Mouse (Mus musculus) forebrain, embryonic 10.5 days (tissue): ENCODE measurements around the gene Brwd1. TPM values are rescaled to one million over a fixed set of nuclear protein-coding genes. Genes with fewer than 3 reads are reported as not detected.

Source experiments
- DNase-seq: peaks from one replicate; pipeline ENCODE4 v3.0.0-alpha.2; 2017; ENCODE audit warnings: low spot score; ENCODE audit errors: extremely low spot score
- H3K27ac ChIP-seq: fragments of 300-500 bp; sonication (generic); 2 replicates; pipeline ENCODE4 v1.5.1; 2016; ENCODE audit warnings: mild to moderate bottlenecking
- H3K27me3 ChIP-seq: fragments of 300-500 bp; sonication (generic); 2 replicates; pipeline ENCODE4 v1.6.1; 2016; ENCODE audit warnings: mild to moderate bottlenecking; ENCODE audit not compliant: poor library complexity, severe bottlenecking
- H3K36me3 ChIP-seq: fragments of 300-500 bp; sonication (generic); replicated peaks from 2 replicates; pipeline ENCODE4 v1.6.1; 2016; ENCODE audit warnings: mild to moderate bottlenecking, moderate library complexity
- H3K4me1 ChIP-seq: fragments of 300-500 bp; sonication (generic); 2 replicates; pipeline ENCODE4 v1.6.1; 2016
- H3K4me3 ChIP-seq: fragments of 300-500 bp; sonication (generic); 2 replicates; pipeline ENCODE4 v1.5.1; 2016; ENCODE audit warnings: mild to moderate bottlenecking, moderate library complexity
- H3K9me3 ChIP-seq: fragments of 300-500 bp; sonication (generic); 2 replicates; pipeline ENCODE4 v1.6.1; 2016; ENCODE audit warnings: mild to moderate bottlenecking, moderate library complexity
- WGBS: fragments of 180-500 bp; shearing (Covaris S2); methylation state at CpG from one replicate; pipeline ENCODE4 v1.1.7; 2016; 5-methylcytosine and 5-hydroxymethylcytosine counted together
- polyA plus RNA-seq: library from polyadenylated mRNA; unstranded; fragments of >200 nt; fragmentation: Nextera tagmentation; extraction: Ambion mirVana; gene quantifications from 2 replicates; pipeline ENCODE4 v1.2.1, GENCODE M21; 2016

The Brwd1 gene
- polyA plus RNA-seq, 1 experiment from 2014 or later, result 143 TPM

- WGBS, result 87% methylated on average over 5 of the region's 5 CpGs
- Histone ChIP-seq H3K27me3 (no peaks in the 10 kb centered on the region), H3K36me3 (no peaks in the 10 kb centered on the region), H3K9me3 (no peaks in the 10 kb centered on the region), H3K4me1 (0 out of 2 replicates have a peak, but pooled peaks cover 8% of the 10 kb centered on the region), H3K27ac (no peak overlapping the region), H3K4me3 (no peak overlapping the region)
- no peak for DNase-seq
These were observed 13.6 kb upstream of the Brwd1 start for GRCm38 (mm10) chr16:96095966-96096365.

- no peak overlapping the region for H3K4me3 ChIP-seq
- H3K9me3 ChIP-seq, result no peaks in the 10 kb centered on the region
- H3K27ac ChIP-seq, result no peak overlapping the region
- H3K27me3 ChIP-seq, result no peaks in the 10 kb centered on the region
- DNase-seq, result no peak
- peaks cover 11% of the 10 kb centered on the region; the same call in 1 of the 2 replicates for H3K4me1 ChIP-seq
- WGBS, result 70% methylated on average over 9 of the region's 9 CpGs
- no peaks in the 10 kb centered on the region for H3K36me3 ChIP-seq
These were observed 9.5 kb upstream of the Brwd1 start for GRCm38 (mm10) chr16:96091515-96092504.

GRCm38 (mm10) chr16:96088120-96088519 is 5.8 kb upstream of the Brwd1 start:
- WGBS, result 75% methylated on average over 5 of the region's 5 CpGs
- no peak overlapping the region for H3K27ac ChIP-seq
- DNase-seq, result no peak
- no peaks in the 10 kb centered on the region for H3K9me3 ChIP-seq
- no peak overlapping the region for H3K4me3 ChIP-seq
- no peaks in the 10 kb centered on the region for H3K27me3 ChIP-seq
- no peaks in the 10 kb centered on the region for H3K36me3 ChIP-seq
- peaks cover 19% of the 10 kb centered on the region for H3K4me1 ChIP-seq

GRCm38 (mm10) chr16:96087436-96087835 is 5.1 kb upstream of the Brwd1 start:
- Histone ChIP-seq H3K4me1 (peaks cover 24% of the 10 kb centered on the region), H3K27ac (no peak overlapping the region), H3K27me3 (no peaks in the 10 kb centered on the region), H3K36me3 (no peaks in the 10 kb centered on the region), H3K9me3 (no peaks in the 10 kb centered on the region), H3K4me3 (no peak overlapping the region)
- no peak for DNase-seq
- 77% methylated on average over 4 of the region's 4 CpGs for WGBS

- no peak overlapping the region for H3K4me3 ChIP-seq
- H3K27me3 ChIP-seq, result no peaks in the 10 kb centered on the region
- WGBS, result 78% methylated on average over 12 of the region's 12 CpGs
- DNase-seq, result no peak
- H3K4me1 ChIP-seq, result peaks cover 22% of the 10 kb centered on the region
- no peaks in the 10 kb centered on the region for H3K36me3 ChIP-seq
- H3K27ac ChIP-seq, result no peak overlapping the region
- H3K9me3 ChIP-seq, result no peaks in the 10 kb centered on the region
These were observed 4.7 kb upstream of the Brwd1 start for GRCm38 (mm10) chr16:96087001-96087400.

GRCm38 (mm10) chr16:96085597-96085996 is 3.3 kb upstream of the Brwd1 start:
- Histone ChIP-seq H3K4me1 (peaks cover 24% of the 10 kb centered on the region), H3K9me3 (no peaks in the 10 kb centered on the region), H3K4me3 (no peak overlapping the region), H3K27ac (no peak overlapping the region), H3K27me3 (no peaks in the 10 kb centered on the region), H3K36me3 (peaks cover 6% of the 10 kb centered on the region)
- DNase-seq, result no peak

GRCm38 (mm10) chr16:96083179-96083646 is 887 bp upstream of the Brwd1 start:
- H3K36me3 ChIP-seq, result peaks cover 30% of the 10 kb centered on the region
- WGBS, result 5% methylated on average over 20 of the region's 20 CpGs
- DNase-seq, result no peak
- peak overlapping the region; percentile 99 for H3K4me3 ChIP-seq
- H3K27ac ChIP-seq, result peak overlapping the region; percentile 96
- peaks cover 27% of the 10 kb centered on the region for H3K4me1 ChIP-seq
- no peaks in the 10 kb centered on the region for H3K27me3 ChIP-seq
- no peaks in the 10 kb centered on the region for H3K9me3 ChIP-seq

- no peak for DNase-seq
- peak overlapping the region; percentile 99 for H3K4me3 ChIP-seq
- WGBS, result under 1% methylated on average over 57 of the region's 68 CpGs
- peaks cover 25% of the 10 kb centered on the region for H3K4me1 ChIP-seq
- peaks cover 44% of the 10 kb centered on the region for H3K36me3 ChIP-seq
- no peaks in the 10 kb centered on the region for H3K9me3 ChIP-seq
- peak overlapping the region; percentile 96 for H3K27ac ChIP-seq
- H3K27me3 ChIP-seq, result no peaks in the 10 kb centered on the region
These were observed 534 bp downstream of the Brwd1 start for GRCm38 (mm10) chr16:96081742-96082241.

- peak; percentile 87 for DNase-seq
- Histone ChIP-seq H3K27me3 (no peaks in the 10 kb centered on the region), H3K4me3 (peak overlapping the region; percentile 99), H3K27ac (peak overlapping the region; percentile 96), H3K9me3 (no peaks in the 10 kb centered on the region), H3K36me3 (peaks cover 47% of the 10 kb centered on the region), H3K4me1 (peaks cover 25% of the 10 kb centered on the region)
- 2% methylated on average over 28 of the region's 28 CpGs for WGBS
These were observed 995 bp downstream of the Brwd1 start for GRCm38 (mm10) chr16:96081331-96081730.

- Histone ChIP-seq H3K36me3 (peaks cover 55% of the 10 kb centered on the region), H3K27ac (no peak overlapping the region), H3K27me3 (no peaks in the 10 kb centered on the region), H3K4me1 (peaks cover 25% of the 10 kb centered on the region), H3K4me3 (peak overlapping the region; percentile 99; the same call in 1 of the 2 replicates), H3K9me3 (no peaks in the 10 kb centered on the region)
- 92% methylated on average over 7 of the region's 7 CpGs for WGBS
- no peak for DNase-seq
These were observed 1.8 kb downstream of the Brwd1 start for GRCm38 (mm10) chr16:96080524-96080923.

GRCm38 (mm10) chr16:96068364-96068763 is 14.0 kb downstream of the Brwd1 start:
- Histone ChIP-seq H3K4me1 (no peaks in the 10 kb centered on the region), H3K36me3 (peaks cover 98% of the 10 kb centered on the region), H3K9me3 (no peaks in the 10 kb centered on the region), H3K4me3 (no peak overlapping the region), H3K27ac (no peak overlapping the region), H3K27me3 (no peaks in the 10 kb centered on the region)
- no peak for DNase-seq
- WGBS, result 93% methylated on average over 6 of the region's 6 CpGs

GRCm38 (mm10) chr16:96066174-96066573 is 16.2 kb downstream of the Brwd1 start:
- no peak for DNase-seq
- Histone ChIP-seq H3K27ac (no peak overlapping the region), H3K36me3 (peaks cover 98% of the 10 kb centered on the region), H3K9me3 (no peaks in the 10 kb centered on the region), H3K4me1 (no peaks in the 10 kb centered on the region), H3K4me3 (no peak overlapping the region), H3K27me3 (no peaks in the 10 kb centered on the region)
- 95% methylated on average over 12 of the region's 12 CpGs for WGBS

GRCm38 (mm10) chr16:96064649-96065048 is 17.7 kb downstream of the Brwd1 start:
- no peaks in the 10 kb centered on the region for H3K9me3 ChIP-seq
- H3K36me3 ChIP-seq, result peaks cover 100% of the 10 kb centered on the region
- DNase-seq, result no peak
- H3K27me3 ChIP-seq, result no peaks in the 10 kb centered on the region
- WGBS, result 98% methylated on average over 6 of the region's 6 CpGs
- no peak overlapping the region for H3K4me3 ChIP-seq
- no peaks in the 10 kb centered on the region for H3K4me1 ChIP-seq
- no peak overlapping the region for H3K27ac ChIP-seq
